Mouse (Mus musculus): ENCODE measurements around the gene 5730522E02Rik. TPM values are rescaled to one million over a fixed set of nuclear protein-coding genes. Genes with fewer than 3 reads are reported as not detected.

5730522E02Rik gene
- polyA plus RNA-seq, 1 experiment = 0.29 TPM

GRCm38 (mm10) chr11:26061471-26062137, 149.0 kb downstream of the 5730522E02Rik start:
- Histone ChIP-seq H3K27ac (ENCODE audit: insufficient read depth, low read length) (no peak overlapping the region), H3K27me3 (ENCODE audit: control insufficient read depth, insufficient read depth, low read length) (no peaks in the 10 kb centered on the region), H3K36me3 (ENCODE audit: control insufficient read depth, insufficient read depth, low read length) (no peaks in the 10 kb centered on the region), H3K4me1 (ENCODE audit: control insufficient read depth, insufficient read depth, insufficient read length) (no peaks in the 10 kb centered on the region), H3K4me3 (ENCODE audit: extremely low read depth, insufficient read depth, insufficient read length) (no peak overlapping the region)
- 86% methylated on average over 8 of the region's 8 CpGs for WGBS
- DNase-seq (ENCODE audit: low read depth in 1 of 2, low spot score in 2 of 2) = no peak
- TF ChIP-seq CTCF (IDR thresholded peaks at IDR 0.05; ENCODE audit: extremely low read depth, insufficient read depth, insufficient read length, insufficient replicate concordance) (no peak), POLR2A (IDR thresholded peaks at IDR 0.05; ENCODE audit: low read depth, low read length) (no peak)

DNA sequence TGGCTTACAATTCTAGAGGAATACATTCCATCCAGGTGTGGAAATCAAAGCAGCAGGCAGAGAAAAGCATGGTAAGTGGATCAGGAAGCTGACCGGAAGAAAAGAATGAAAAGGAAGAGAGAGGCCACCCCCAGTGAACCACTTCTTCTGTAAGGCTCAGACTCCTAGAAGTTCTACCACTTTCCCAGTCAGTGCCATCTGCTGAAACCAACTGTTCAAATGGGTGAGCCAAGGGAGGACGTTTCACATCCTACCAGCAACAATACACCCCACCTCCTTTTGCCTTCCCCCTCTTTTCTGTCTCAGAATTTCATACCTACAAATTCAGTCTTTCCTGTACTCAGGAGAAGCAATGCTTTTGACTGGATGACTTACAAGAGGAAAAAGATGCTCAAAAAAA, 197.0 kb downstream of the 5730522E02Rik start:
- DNase-seq (ENCODE audit: low read depth in 1 of 2, low spot score in 2 of 2) = no peak
- Histone ChIP-seq H3K4me1 (ENCODE audit: control insufficient read depth, insufficient read depth, insufficient read length) (no peaks in the 10 kb centered on the region), H3K4me3 (ENCODE audit: extremely low read depth, insufficient read depth, insufficient read length) (no peak overlapping the region), H3K36me3 (ENCODE audit: control insufficient read depth, insufficient read depth, low read length) (no peaks in the 10 kb centered on the region), H3K27ac (ENCODE audit: insufficient read depth, low read length) (no peak overlapping the region), H3K27me3 (ENCODE audit: control insufficient read depth, insufficient read depth, low read length) (no peaks in the 10 kb centered on the region)
- 68% methylated on average over 2 of the region's 2 CpGs for WGBS
- TF ChIP-seq POLR2A (IDR thresholded peaks at IDR 0.05; ENCODE audit: low read depth, low read length) (no peak), CTCF (IDR thresholded peaks at IDR 0.05; ENCODE audit: extremely low read depth, insufficient read depth, insufficient read length, insufficient replicate concordance) (no peak)

GRCm38 (mm10) chr11:26004018-26004417, 206.5 kb downstream of the 5730522E02Rik start:
- no peak overlapping the region for H3K4me3 ChIP-seq (ENCODE audit: extremely low read depth, insufficient read depth, insufficient read length)
- H3K27me3 ChIP-seq (ENCODE audit: control insufficient read depth, insufficient read depth, low read length) = no peaks in the 10 kb centered on the region; the same call in 1 of the 2 replicates
- H3K27ac ChIP-seq (ENCODE audit: insufficient read depth, low read length) = no peak overlapping the region
- TF ChIP-seq POLR2A (IDR thresholded peaks at IDR 0.05; ENCODE audit: low read depth, low read length) (no peak), CTCF (IDR thresholded peaks at IDR 0.05; ENCODE audit: extremely low read depth, insufficient read depth, insufficient read length, insufficient replicate concordance) (no peak)
- DNase-seq (ENCODE audit: low read depth in 1 of 2, low spot score in 2 of 2) = no peak
- H3K4me1 ChIP-seq (ENCODE audit: control insufficient read depth, insufficient read depth, insufficient read length) = no peaks in the 10 kb centered on the region
- 80% methylated on average over 4 of the region's 4 CpGs for WGBS
- H3K36me3 ChIP-seq (ENCODE audit: control insufficient read depth, insufficient read depth, low read length) = no peaks in the 10 kb centered on the region

DNA sequence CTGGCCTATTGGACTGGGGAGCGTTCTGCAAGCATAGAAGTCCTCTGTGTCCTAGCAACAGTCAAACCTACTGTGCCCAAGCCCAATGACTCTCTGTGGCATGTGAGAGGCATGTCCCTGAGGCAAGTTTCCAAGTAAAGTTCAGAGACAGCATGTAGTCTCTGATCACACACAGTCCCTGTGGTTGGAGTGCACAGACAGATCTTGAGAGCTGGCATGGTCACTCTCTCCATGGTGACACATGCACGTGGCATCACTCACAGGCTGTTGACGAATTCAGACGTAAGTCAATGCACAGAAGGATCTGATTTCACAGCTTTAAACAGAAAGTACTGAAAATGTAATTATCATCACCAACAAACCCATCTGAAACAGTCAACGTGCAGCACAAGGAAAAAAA, 210.8 kb downstream of the 5730522E02Rik start:
- no peaks in the 10 kb centered on the region for H3K36me3 ChIP-seq (ENCODE audit: control insufficient read depth, insufficient read depth, low read length)
- H3K4me1 ChIP-seq (ENCODE audit: control insufficient read depth, insufficient read depth, insufficient read length) = no peaks in the 10 kb centered on the region
- H3K27me3 ChIP-seq (ENCODE audit: control insufficient read depth, insufficient read depth, low read length) = no peaks in the 10 kb centered on the region
- no peak for DNase-seq (ENCODE audit: low read depth in 1 of 2, low spot score in 2 of 2)
- TF ChIP-seq POLR2A (IDR thresholded peaks at IDR 0.05; ENCODE audit: low read depth, low read length) = no peak
- TF ChIP-seq CTCF (IDR thresholded peaks at IDR 0.05; ENCODE audit: extremely low read depth, insufficient read depth, insufficient read length, insufficient replicate concordance) = no peak
- H3K4me3 ChIP-seq (ENCODE audit: extremely low read depth, insufficient read depth, insufficient read length) = no peak overlapping the region
- H3K27ac ChIP-seq (ENCODE audit: insufficient read depth, low read length) = no peak overlapping the region
- 86% methylated on average over 5 of the region's 5 CpGs for WGBS

DNA sequence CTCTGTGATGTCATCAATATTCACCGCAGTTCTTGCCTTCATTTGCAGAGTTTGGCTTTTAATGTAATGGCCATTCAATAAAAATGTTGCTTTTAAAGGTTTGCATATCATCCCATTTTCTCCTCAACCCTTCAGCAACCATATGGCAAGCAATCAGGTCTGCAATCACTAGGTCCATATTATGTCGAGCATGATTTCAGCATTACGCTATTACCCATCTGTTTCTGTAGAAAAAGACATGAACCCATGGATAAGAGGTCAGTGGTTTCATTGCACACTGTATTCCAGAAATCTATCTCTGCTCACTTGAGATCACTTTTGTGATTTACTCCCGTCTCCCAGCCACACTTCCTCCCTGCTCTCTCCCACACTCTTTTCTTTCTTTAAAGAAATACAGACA, 213.1 kb downstream of the 5730522E02Rik start:
- TF ChIP-seq POLR2A (IDR thresholded peaks at IDR 0.05; ENCODE audit: low read depth, low read length) = no peak
- no peak for TF ChIP-seq CTCF (IDR thresholded peaks at IDR 0.05; ENCODE audit: extremely low read depth, insufficient read depth, insufficient read length, insufficient replicate concordance)
- 88% methylated on average over 4 of the region's 4 CpGs for WGBS
- Histone ChIP-seq H3K27me3 (ENCODE audit: control insufficient read depth, insufficient read depth, low read length) (no peaks in the 10 kb centered on the region), H3K4me3 (ENCODE audit: extremely low read depth, insufficient read depth, insufficient read length) (no peak overlapping the region), H3K27ac (ENCODE audit: insufficient read depth, low read length) (no peak overlapping the region), H3K36me3 (ENCODE audit: control insufficient read depth, insufficient read depth, low read length) (no peaks in the 10 kb centered on the region), H3K4me1 (ENCODE audit: control insufficient read depth, insufficient read depth, insufficient read length) (no peaks in the 10 kb centered on the region)
- no peak for DNase-seq (ENCODE audit: low read depth in 1 of 2, low spot score in 2 of 2)

DNA sequence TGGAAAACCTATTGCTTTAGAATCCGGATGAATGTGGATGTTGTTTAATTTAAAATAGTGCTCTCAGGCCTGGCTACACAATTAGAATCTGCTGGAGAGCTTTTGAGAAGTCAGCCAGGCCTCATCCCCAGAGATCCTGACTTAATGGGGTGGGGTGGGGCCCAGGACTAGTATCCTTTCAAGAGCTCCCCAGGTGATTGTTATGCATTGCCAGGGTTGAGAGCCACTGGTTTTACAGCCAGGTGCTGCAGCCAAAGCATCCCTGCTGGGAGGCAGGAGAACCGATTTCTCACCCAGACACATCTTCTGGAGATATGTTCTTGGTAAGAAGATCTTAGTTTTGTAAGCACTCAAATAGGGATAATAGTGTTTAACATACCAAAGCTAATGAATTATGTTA, 216.4 kb downstream of the 5730522E02Rik start:
- 80% methylated on average over 2 of the region's 2 CpGs for WGBS
- TF ChIP-seq CTCF (IDR thresholded peaks at IDR 0.05; ENCODE audit: extremely low read depth, insufficient read depth, insufficient read length, insufficient replicate concordance) (no peak), POLR2A (IDR thresholded peaks at IDR 0.05; ENCODE audit: low read depth, low read length) (no peak)

GRCm38 (mm10) chr11:25992216-25992615, 218.3 kb downstream of the 5730522E02Rik start:
- WGBS = 93% methylated on average over 1 of the region's 1 CpGs
- H3K36me3 ChIP-seq (ENCODE audit: control insufficient read depth, insufficient read depth, low read length) = no peaks in the 10 kb centered on the region
- TF ChIP-seq CTCF (IDR thresholded peaks at IDR 0.05; ENCODE audit: extremely low read depth, insufficient read depth, insufficient read length, insufficient replicate concordance) (no peak), POLR2A (IDR thresholded peaks at IDR 0.05; ENCODE audit: low read depth, low read length) (no peak)
- no peaks in the 10 kb centered on the region for H3K27me3 ChIP-seq (ENCODE audit: control insufficient read depth, insufficient read depth, low read length)
- no peak overlapping the region for H3K27ac ChIP-seq (ENCODE audit: insufficient read depth, low read length)
- H3K4me1 ChIP-seq (ENCODE audit: control insufficient read depth, insufficient read depth, insufficient read length) = no peaks in the 10 kb centered on the region
- no peak overlapping the region for H3K4me3 ChIP-seq (ENCODE audit: extremely low read depth, insufficient read depth, insufficient read length)
- DNase-seq (ENCODE audit: low read depth in 1 of 2, low spot score in 2 of 2) = no peak

More for the DNA sequence above, 216.4 kb downstream of the 5730522E02Rik start:
- Histone ChIP-seq H3K4me3 (ENCODE audit: extremely low read depth, insufficient read depth, insufficient read length) (no peak overlapping the region), H3K36me3 (ENCODE audit: control insufficient read depth, insufficient read depth, low read length) (no peaks in the 10 kb centered on the region), H3K4me1 (ENCODE audit: control insufficient read depth, insufficient read depth, insufficient read length) (no peaks in the 10 kb centered on the region), H3K27me3 (ENCODE audit: control insufficient read depth, insufficient read depth, low read length) (no peaks in the 10 kb centered on the region), H3K27ac (ENCODE audit: insufficient read depth, low read length) (no peak overlapping the region)
- no peak for DNase-seq (ENCODE audit: low read depth in 1 of 2, low spot score in 2 of 2)
